Mouse (Mus musculus) neural tube, embryonic 11.5 days (tissue): Measurements from ENCODE around the gene Gpr162. TPM values are rescaled to one million over a fixed set of nuclear protein-coding genes. Genes with fewer than 3 reads are reported as not detected.
"Not testable (repeated sequence)": the region's sequence is repeated elsewhere in the genome, so short reads cannot be mapped to it uniquely, and the experiment has no call there.

ENCODE experiments used
- ATAC-seq: fragments of 200-750 bp; cut with Nextera tagmentation; 2 replicates; pipeline ENCODE4 v1.8.0; 2017; ENCODE audit warnings: moderate number of reproducible peaks, mild to moderate bottlenecking, moderate TSS enrichment, moderate library complexity; ENCODE audit not compliant: insufficient read depth, low FRiP score, low TSS enrichment
- DNase-seq: peaks from one replicate; pipeline ENCODE4 v3.0.0-alpha.2; 2015; ENCODE audit warnings: low spot score
- H3K27ac ChIP-seq: fragments of 300-500 bp; sonication (generic); 2 replicates; pipeline ENCODE4 v1.5.1; 2014; ENCODE audit warnings: low read depth, mild to moderate bottlenecking, low read length
- H3K27me3 ChIP-seq: fragments of 300-500 bp; sonication (generic); 2 replicates; pipeline ENCODE4 v1.6.1; 2014; ENCODE audit warnings: mild to moderate bottlenecking, low read length, mixed read lengths; ENCODE audit not compliant: control insufficient read depth, insufficient read depth
- H3K36me3 ChIP-seq: fragments of 300-500 bp; sonication (generic); 2 replicates; pipeline ENCODE4 v1.6.1; 2014; ENCODE audit warnings: mild to moderate bottlenecking, low read length, moderate library complexity, mixed read lengths; ENCODE audit not compliant: control insufficient read depth, insufficient read depth
- H3K4me1 ChIP-seq: fragments of 300-500 bp; sonication (generic); 2 replicates; pipeline ENCODE4 v1.6.1; 2014; ENCODE audit warnings: low read length, mixed read lengths; ENCODE audit not compliant: control insufficient read depth, insufficient read depth
- H3K4me2 ChIP-seq: fragments of 300-500 bp; sonication (generic); 2 replicates; pipeline ENCODE4 v1.6.1; 2014; ENCODE audit warnings: low read depth, mild to moderate bottlenecking, moderate library complexity
- H3K4me3 ChIP-seq: fragments of 300-500 bp; sonication (generic); 2 replicates; pipeline ENCODE4 v1.5.1; 2014; ENCODE audit warnings: low read depth, low read length
- H3K9ac ChIP-seq: fragments of 300-500 bp; sonication (generic); 2 replicates; pipeline ENCODE4 v1.6.1; 2014; ENCODE audit warnings: mild to moderate bottlenecking, low read length
- H3K9me3 ChIP-seq: fragments of 300-500 bp; sonication (generic); 2 replicates; pipeline ENCODE4 v1.6.1; 2016; ENCODE audit warnings: low read length; ENCODE audit not compliant: control insufficient read depth
- WGBS: fragments of 180-500 bp; shearing (Covaris S2); extraction: QIAGEN DNeasy Blood & Tissue Kit; methylation state at CpG from one replicate; pipeline ENCODE4 v1.1.7; 2014; 5-methylcytosine and 5-hydroxymethylcytosine counted together
- polyA plus RNA-seq: library from polyadenylated mRNA; unstranded; fragments of >200 nt; fragmentation: Nextera tagmentation; extraction: Ambion mirVana; gene quantifications from 2 replicates; pipeline ENCODE4 v1.2.1, GENCODE M21; 2014

Gene Gpr162
- polyA plus RNA-seq, 1 experiment from 2014 or later: 2.3 TPM

GRCm38 (mm10) chr6:124813496-124813895 is 50.3 kb downstream of the Gpr162 start:
- whole genome bisulfite sequencing: under 1% methylated on average over 18 of the region's 18 CpGs
- H3K4me2 ChIP-seq: peak overlapping the region; percentile 87
- H3K9ac ChIP-seq: peak overlapping the region; percentile 75
- no peaks in the 10 kb centered on the region for H3K9me3 ChIP-seq
- H3K4me3 ChIP-seq: peak overlapping the region; percentile 67
- no peaks in the 10 kb centered on the region for H3K27me3 ChIP-seq
- peaks cover 7% of the 10 kb centered on the region for H3K4me1 ChIP-seq
- H3K27ac ChIP-seq: peak overlapping the region; percentile 72
- ATAC-seq (peak; percentile 56), DNase-seq (peak; percentile 81)
- peaks cover 16% of the 10 kb centered on the region for H3K36me3 ChIP-seq

- Histone ChIP-seq H3K36me3 (peaks cover 10% of the 10 kb centered on the region; the same call in 1 of the 2 replicates), H3K27ac (peak overlapping the region; percentile 72)
These were observed 50.9 kb downstream of the Gpr162 start for GRCm38 (mm10) chr6:124812848-124813247.

GRCm38 (mm10) chr6:124811701-124812560 is 51.9 kb downstream of the Gpr162 start:
- H3K9me3 ChIP-seq: no peaks in the 10 kb centered on the region
- H3K4me3 ChIP-seq: peak overlapping the region; percentile 67
- 0 out of 2 replicates have a peak overlapping the region, but pooled peaks have one; percentile 75 for H3K9ac ChIP-seq
- H3K4me2 ChIP-seq: peak overlapping the region; percentile 87
- no peak for ATAC-seq
- WGBS: 86% methylated on average over 24 of the region's 24 CpGs
- no peaks in the 10 kb centered on the region for H3K27me3 ChIP-seq
- H3K27ac ChIP-seq: no peak overlapping the region
- peaks cover 8% of the 10 kb centered on the region; the same call in 1 of the 2 replicates for H3K36me3 ChIP-seq
- peaks cover 7% of the 10 kb centered on the region for H3K4me1 ChIP-seq
- no peak for DNase-seq

More at GRCm38 (mm10) chr6:124812848-124813247, 50.9 kb downstream of the Gpr162 start:
- Histone ChIP-seq H3K9me3 (no peaks in the 10 kb centered on the region), H3K4me3 (peak overlapping the region; percentile 67), H3K4me1 (peaks cover 7% of the 10 kb centered on the region), H3K4me2 (peak overlapping the region; percentile 87), H3K9ac (peak overlapping the region; percentile 75), H3K27me3 (no peaks in the 10 kb centered on the region)
- DNase-seq (peak; percentile 14), ATAC-seq (no peak)
- WGBS: 23% methylated on average over 9 of the region's 9 CpGs

GRCm38 (mm10) chr6:124811403-124811665 is 52.4 kb downstream of the Gpr162 start:
- Histone ChIP-seq H3K27me3 (no peaks in the 10 kb centered on the region), H3K4me3 (no peak overlapping the region), H3K9me3 (no peaks in the 10 kb centered on the region), H3K9ac (no peak overlapping the region), H3K36me3 (peaks cover 7% of the 10 kb centered on the region; the same call in 1 of the 2 replicates), H3K4me2 (no peak overlapping the region), H3K27ac (no peak overlapping the region), H3K4me1 (peaks cover 7% of the 10 kb centered on the region)
- 92% methylated on average over 4 of the region's 4 CpGs for WGBS
- no peak for DNase-seq
- ATAC-seq: no peak

- H3K9me3 ChIP-seq, H3K27ac ChIP-seq, H3K4me2 ChIP-seq, DNase-seq, ATAC-seq, H3K9ac ChIP-seq, H3K36me3 ChIP-seq, H3K4me3 ChIP-seq, H3K27me3 ChIP-seq: not testable (repeated sequence)
- peaks cover 10% of the 10 kb centered on the region for H3K4me1 ChIP-seq
- WGBS: 87% methylated on average over 11 of the region's 11 CpGs
These were observed 53.0 kb downstream of the Gpr162 start for GRCm38 (mm10) chr6:124810566-124811402.

- ATAC-seq (no peak), DNase-seq (no peak)
- Histone ChIP-seq H3K4me1 (peaks cover 14% of the 10 kb centered on the region), H3K4me2 (peak overlapping the region; percentile 99), H3K27me3 (no peaks in the 10 kb centered on the region), H3K36me3 (peaks cover 7% of the 10 kb centered on the region; the same call in 1 of the 2 replicates), H3K4me3 (peak overlapping the region; percentile 52), H3K9me3 (no peaks in the 10 kb centered on the region), H3K27ac (no peak overlapping the region; the same call in 1 of the 2 replicates), H3K9ac (peak overlapping the region; percentile 65; the same call in 1 of the 2 replicates)
- WGBS: 40% methylated on average over 14 of the region's 14 CpGs
These were observed 53.8 kb downstream of the Gpr162 start for GRCm38 (mm10) chr6:124809775-124810538.

- DNase-seq (peak; percentile 88), ATAC-seq (peak; percentile 13; the same call in 1 of the 2 replicates)
- WGBS: under 1% methylated on average over 35 of the region's 35 CpGs
- peak overlapping the region; percentile 65 for H3K9ac ChIP-seq
- no peaks in the 10 kb centered on the region for H3K27me3 ChIP-seq
- H3K4me2 ChIP-seq: peak overlapping the region; percentile 99
- peaks cover 7% of the 10 kb centered on the region; the same call in 1 of the 2 replicates for H3K36me3 ChIP-seq
- no peaks in the 10 kb centered on the region for H3K9me3 ChIP-seq
- H3K4me3 ChIP-seq: peak overlapping the region; percentile 52
- peaks cover 14% of the 10 kb centered on the region for H3K4me1 ChIP-seq
- peak overlapping the region; percentile 77 for H3K27ac ChIP-seq
These were observed 54.6 kb downstream of the Gpr162 start for GRCm38 (mm10) chr6:124809052-124809774.
